Mouse (Mus musculus) MEL (cell line): ENCODE results near the gene Slc39a1.

Experiments
- CTCF ChIP-seq, 3 experiments: IDR thresholded peaks in 2 of 3; conservative IDR thresholded peaks in 1 of 3; 2 replicates each; pipeline ENCODE4 v1.5.1; 2011 to 2012; ENCODE audit warnings: low read length in 3 of 3, low read depth in 2 of 3, mild to moderate bottlenecking in 2 of 3, improper control_type of control experiment in 1 of 3, inconsistent platforms in 1 of 3, mixed read lengths in 1 of 3, moderate library complexity in 1 of 3; ENCODE audit not compliant: control insufficient read depth in 1 of 3, insufficient read depth in 1 of 3, poor library complexity in 1 of 3, severe bottlenecking in 1 of 3
- E2F4 ChIP-seq: IDR thresholded peaks from 2 replicates; pipeline ENCODE4 v1.6.1; 2011; ENCODE audit warnings: low read depth, low read length, improper control_type of control experiment, borderline replicate concordance
- EP300 ChIP-seq, 2 experiments: IDR thresholded peaks; 2 replicates each; pipeline ENCODE4 v1.6.1; 2011; ENCODE audit warnings: improper control_type of control experiment in 2 of 2, low read length in 2 of 2, low read depth in 1 of 2, mild to moderate bottlenecking in 1 of 2
- MAFK ChIP-seq: IDR thresholded peaks from 2 replicates; pipeline ENCODE4 v1.6.1; 2011; ENCODE audit warnings: low read depth, mild to moderate bottlenecking, low read length, improper control_type of control experiment, borderline replicate concordance
- POLR2A ChIP-seq, 2 experiments: IDR thresholded peaks; 2 replicates each; pipeline ENCODE4 v1.6.1; 2011 to 2012; ENCODE audit warnings: low read length in 2 of 2, mild to moderate bottlenecking in 2 of 2, control low read depth in 1 of 2, improper control_type of control experiment in 1 of 2, low read depth in 1 of 2, moderate library complexity in 1 of 2; ENCODE audit not compliant: control insufficient read depth in 1 of 2, insufficient read depth in 1 of 2, poor library complexity in 1 of 2
- POLR2AphosphoS2 ChIP-seq: IDR thresholded peaks from 2 replicates; pipeline ENCODE4 v1.6.1; 2011; ENCODE audit warnings: low read length, improper control_type of control experiment
- RAD21 ChIP-seq: IDR thresholded peaks from 2 replicates; pipeline ENCODE4 v1.6.1; 2011; ENCODE audit warnings: mild to moderate bottlenecking, low read depth, low read length, improper control_type of control experiment
- RCOR1 ChIP-seq: IDR thresholded peaks from 2 replicates; pipeline ENCODE4 v1.6.1; 2012; ENCODE audit warnings: low read depth, mild to moderate bottlenecking, inconsistent platforms, low read length, improper control_type of control experiment
- SIN3A ChIP-seq: IDR thresholded peaks from 2 replicates; pipeline ENCODE4 v1.6.1; 2012; ENCODE audit warnings: low read length, improper control_type of control experiment, inconsistent platforms
- UBTF ChIP-seq: IDR thresholded peaks from 2 replicates; pipeline ENCODE4 v1.6.1; 2012; ENCODE audit warnings: low read depth, mild to moderate bottlenecking, inconsistent platforms, low read length, improper control_type of control experiment, moderate library complexity, borderline replicate concordance; ENCODE audit not compliant: insufficient read depth
- USF2 ChIP-seq, 2 experiments: IDR thresholded peaks; 2 replicates each; pipeline ENCODE4 v1.6.1; 2011 to 2012; ENCODE audit warnings: improper control_type of control experiment in 2 of 2, low read length in 2 of 2, borderline replicate concordance in 1 of 2, inconsistent platforms in 1 of 2, low read depth in 1 of 2, mild to moderate bottlenecking in 1 of 2; ENCODE audit not compliant: insufficient read depth in 1 of 2

- no peak for TF ChIP-seq MAFK
- TF ChIP-seq CTCF (IDR thresholded peaks at IDR 0.05 in 2 of 3, conservative IDR thresholded peaks at IDR 0.05 in 1 of 3; ENCODE audit: control insufficient read depth in 1 of 3, insufficient read depth in 1 of 3, low read depth in 2 of 3, low read length in 3 of 3, poor library complexity in 1 of 3, severe bottlenecking in 1 of 3): no peak
- no peak; a peak in 1 of 4 replicates for TF ChIP-seq POLR2A (IDR thresholded peaks at IDR 0.05; ENCODE audit: control insufficient read depth in 1 of 2, insufficient read depth in 1 of 2, low read depth in 1 of 2, low read length in 2 of 2, poor library complexity in 1 of 2)
- no peak for TF ChIP-seq E2F4
- no peak for TF ChIP-seq UBTF
- no peak for TF ChIP-seq SIN3A
- no peak for TF ChIP-seq RCOR1
- no peak for TF ChIP-seq RAD21
- no peak for TF ChIP-seq EP300 (IDR thresholded peaks at IDR 0.05; ENCODE audit: low read depth in 1 of 2, low read length in 2 of 2)
- no peak for TF ChIP-seq USF2 (IDR thresholded peaks at IDR 0.05; ENCODE audit: borderline replicate concordance in 1 of 2, insufficient read depth in 1 of 2, low read depth in 1 of 2, low read length in 2 of 2)
- no peak for TF ChIP-seq POLR2AphosphoS2
These were observed 377 bp upstream of the Slc39a1 start for GRCm38 (mm10) chr3:90247630-90247959.
